In the genomic region with DNA sequence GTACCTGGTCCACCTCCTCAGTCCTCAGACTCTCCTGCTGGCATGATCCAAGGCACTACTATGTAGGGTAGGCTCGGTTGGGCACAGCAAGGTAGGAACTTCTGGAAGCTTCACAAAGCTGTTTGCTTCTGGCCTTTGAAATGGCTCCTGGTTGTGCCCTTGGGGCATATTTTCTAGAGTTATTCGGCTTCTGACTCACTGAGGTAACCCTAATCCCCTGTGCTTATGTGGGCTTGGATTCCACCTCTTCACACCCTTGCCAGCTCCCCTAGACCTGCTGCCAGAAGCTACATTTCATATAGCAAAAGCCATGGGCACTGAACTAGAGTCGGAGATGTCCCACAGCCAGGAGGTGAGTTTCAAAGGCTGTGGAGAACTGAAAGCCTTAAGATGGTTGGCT, we compare ENCODE assay signal across 16 mouse cellular contexts.
"Had no signal": no experiment of that assay in that cellular context is flagged by ENCODE, and none has a peak within 500 bp of the region (broad histone marks: within the 10 kb centered on the region; RNA-seq: fewer than 3 reads in every experiment).

No protein-coding gene starts in this region.

- H3K9ac ChIP-seq: neural tube, embryonic 13.5 days; neural tube, embryonic 15.5 days; stomach, embryonic 15.5 days had no signal

- H3K4me3 ChIP-seq: neural tube, embryonic 13.5 days; neural tube, embryonic 15.5 days; stomach, embryonic 15.5 days had no signal

- H3K36me3 ChIP-seq: neural tube, embryonic 13.5 days; neural tube, embryonic 15.5 days; stomach, embryonic 15.5 days had no signal

- H3K4me1 ChIP-seq: neural tube, embryonic 13.5 days; neural tube, embryonic 15.5 days; stomach, embryonic 15.5 days had no signal

- DNase-seq: retina, postnatal 1 day; right cerebral cortex, adult 18-20 months; right cerebral cortex, postnatal 14 days; right cerebral cortex, postnatal 25 days; right cerebral cortex, postnatal 4 days; spleen, adult 18-20 months; thymus, adult 18-20 months; thymus, adult 2 months; thymus, postnatal 14 days; thymus, postnatal 25 days; thymus, postnatal 36 days; thymus, postnatal 4 days had no signal

- H3K4me2 ChIP-seq: neural tube, embryonic 13.5 days; neural tube, embryonic 15.5 days; stomach, embryonic 15.5 days had no signal

- H3K27ac ChIP-seq: neural tube, embryonic 13.5 days; neural tube, embryonic 15.5 days; stomach, embryonic 15.5 days; stomach, postnatal 0 days had no signal

- H3K27me3 ChIP-seq: neural tube, embryonic 13.5 days; neural tube, embryonic 15.5 days; stomach, embryonic 15.5 days had no signal

- H3K9me3 ChIP-seq: neural tube, embryonic 13.5 days; stomach, embryonic 15.5 days had no signal
